Mouse (Mus musculus) forebrain, embryonic 14.5 days (tissue): Measurements from ENCODE around the gene Mpp4. TPM values are rescaled to one million over a fixed set of nuclear protein-coding genes. Genes with fewer than 3 reads are reported as not detected.

Experiments used
- ATAC-seq: fragments of 200-750 bp; cut with Nextera tagmentation; 2 replicates; pipeline ENCODE4 v1.8.0; 2017; ENCODE audit warnings: mild to moderate bottlenecking, moderate library complexity
- DNase-seq: peaks from one replicate; pipeline ENCODE4 v3.0.0-alpha.2; 2015; ENCODE audit warnings: low spot score
- H3K27ac ChIP-seq: fragments of 300-500 bp; sonication (generic); 2 replicates; pipeline ENCODE4 v1.5.1; 2014; ENCODE audit warnings: low read depth, mild to moderate bottlenecking, control low read depth, low read length, moderate library complexity
- H3K27me3 ChIP-seq: fragments of 300-500 bp; sonication (generic); replicated peaks from 2 replicates; pipeline ENCODE4 v1.6.1; 2014; ENCODE audit warnings: low read length, control low read depth, mixed read lengths; ENCODE audit not compliant: control insufficient read depth, insufficient read depth
- H3K36me3 ChIP-seq: fragments of 300-500 bp; sonication (generic); 2 replicates; pipeline ENCODE4 v1.6.1; 2014; ENCODE audit warnings: low read length, control low read depth; ENCODE audit not compliant: control insufficient read depth, insufficient read depth
- H3K4me1 ChIP-seq: fragments of 300-500 bp; sonication (generic); 2 replicates; pipeline ENCODE4 v1.6.1; 2014; ENCODE audit warnings: antibody characterized with exemption, low read length, control low read depth; ENCODE audit not compliant: control insufficient read depth, insufficient read depth
- H3K4me2 ChIP-seq: fragments of 300-500 bp; sonication (generic); 2 replicates; pipeline ENCODE4 v1.6.1; 2014; ENCODE audit warnings: mild to moderate bottlenecking, control low read depth, low read length
- H3K4me3 ChIP-seq: fragments of 300-500 bp; sonication (generic); 2 replicates; pipeline ENCODE4 v1.5.1; 2014; ENCODE audit warnings: low read depth, low read length, control low read depth
- H3K9ac ChIP-seq: fragments of 300-500 bp; sonication (generic); 2 replicates; pipeline ENCODE4 v1.6.1; 2014; ENCODE audit warnings: mild to moderate bottlenecking, low read length, control low read depth, moderate library complexity
- H3K9me3 ChIP-seq: fragments of 300-500 bp; sonication (generic); replicated peaks from 2 replicates; pipeline ENCODE4 v1.6.1; 2016; ENCODE audit warnings: low read length, control low read depth, mixed read lengths; ENCODE audit not compliant: control insufficient read depth
- WGBS: fragments of 180-500 bp; shearing (Covaris S2); extraction: QIAGEN DNeasy Blood & Tissue Kit; methylation state at CpG from one replicate; pipeline ENCODE4 v1.1.7; 2014; 5-methylcytosine and 5-hydroxymethylcytosine counted together
- polyA plus RNA-seq: library from polyadenylated mRNA; unstranded; fragments of >200 nt; fragmentation: Nextera tagmentation; extraction: Ambion mirVana; gene quantifications from 2 replicates; pipeline ENCODE4 v1.2.1, GENCODE M21; 2014

Mpp4 gene
- polyA plus RNA-seq, 1 experiment from 2014 or later, result 0.60 TPM

GRCm38 (mm10) chr1:59194979-59195378 lies 31.8 kb upstream of the Mpp4 start:
- H3K4me1 ChIP-seq, result no peaks in the 10 kb centered on the region
- no peaks in the 10 kb centered on the region for H3K9me3 ChIP-seq
- H3K4me2 ChIP-seq, result no peak overlapping the region
- ATAC-seq (no peak), DNase-seq (no peak)
- no peak overlapping the region for H3K27ac ChIP-seq
- peaks cover 36% of the 10 kb centered on the region; the same call in 1 of the 2 replicates for H3K36me3 ChIP-seq
- no peak overlapping the region for H3K9ac ChIP-seq
- no peak overlapping the region for H3K4me3 ChIP-seq
- WGBS, result 67% methylated on average over 6 of the region's 6 CpGs
- H3K27me3 ChIP-seq, result no peaks in the 10 kb centered on the region

GRCm38 (mm10) chr1:59187786-59188185 lies 24.6 kb upstream of the Mpp4 start:
- Histone ChIP-seq H3K27me3 (no peaks in the 10 kb centered on the region), H3K9ac (no peak overlapping the region), H3K4me1 (no peaks in the 10 kb centered on the region), H3K4me2 (no peak overlapping the region), H3K9me3 (no peaks in the 10 kb centered on the region), H3K27ac (no peak overlapping the region), H3K4me3 (no peak overlapping the region), H3K36me3 (peaks cover 36% of the 10 kb centered on the region)
- ATAC-seq (no peak), DNase-seq (no peak)
- WGBS, result 82% methylated on average over 5 of the region's 5 CpGs

GRCm38 (mm10) chr1:59186317-59186716 lies 23.1 kb upstream of the Mpp4 start:
- DNase-seq (no peak), ATAC-seq (no peak)
- WGBS, result 88% methylated on average over 10 of the region's 10 CpGs
- no peaks in the 10 kb centered on the region for H3K4me1 ChIP-seq
- peaks cover 43% of the 10 kb centered on the region for H3K36me3 ChIP-seq
- no peak overlapping the region for H3K4me3 ChIP-seq
- H3K27ac ChIP-seq, result no peak overlapping the region
- H3K9ac ChIP-seq, result no peak overlapping the region
- no peaks in the 10 kb centered on the region for H3K9me3 ChIP-seq
- no peaks in the 10 kb centered on the region for H3K27me3 ChIP-seq
- no peak overlapping the region for H3K4me2 ChIP-seq

GRCm38 (mm10) chr1:59185410-59185809 lies 22.2 kb upstream of the Mpp4 start:
- DNase-seq, result no peak
- no peak overlapping the region for H3K4me2 ChIP-seq
- no peak overlapping the region for H3K4me3 ChIP-seq
- no peaks in the 10 kb centered on the region for H3K27me3 ChIP-seq
- H3K27ac ChIP-seq, result no peak overlapping the region
- WGBS, result 94% methylated on average over 9 of the region's 9 CpGs
- peaks cover 37% of the 10 kb centered on the region for H3K36me3 ChIP-seq
- no peaks in the 10 kb centered on the region for H3K4me1 ChIP-seq
- H3K9me3 ChIP-seq, result no peaks in the 10 kb centered on the region
- H3K9ac ChIP-seq, result no peak overlapping the region
- no peak for ATAC-seq

- Histone ChIP-seq H3K9me3 (no peaks in the 10 kb centered on the region), H3K9ac (no peak overlapping the region), H3K4me1 (no peaks in the 10 kb centered on the region), H3K27ac (no peak overlapping the region), H3K27me3 (no peaks in the 10 kb centered on the region), H3K4me2 (no peak overlapping the region), H3K36me3 (peaks cover 50% of the 10 kb centered on the region), H3K4me3 (no peak overlapping the region)
- DNase-seq (no peak), ATAC-seq (no peak)
- 95% methylated on average over 4 of the region's 4 CpGs for WGBS
Observed at GRCm38 (mm10) chr1:59183045-59183444, 19.9 kb upstream of the Mpp4 start.

GRCm38 (mm10) chr1:59182373-59182772 lies 19.2 kb upstream of the Mpp4 start:
- no peak overlapping the region for H3K27ac ChIP-seq
- no peak overlapping the region for H3K4me3 ChIP-seq
- no peak overlapping the region for H3K4me2 ChIP-seq
- no peaks in the 10 kb centered on the region for H3K4me1 ChIP-seq
- H3K36me3 ChIP-seq, result peaks cover 55% of the 10 kb centered on the region
- no peaks in the 10 kb centered on the region for H3K9me3 ChIP-seq
- no peak overlapping the region for H3K9ac ChIP-seq
- ATAC-seq (no peak), DNase-seq (no peak)
- 96% methylated on average over 2 of the region's 2 CpGs for WGBS
- no peaks in the 10 kb centered on the region for H3K27me3 ChIP-seq

- H3K27me3 ChIP-seq, result no peaks in the 10 kb centered on the region
- no peak for DNase-seq
- WGBS, result 92% methylated on average over 3 of the region's 3 CpGs
- no peaks in the 10 kb centered on the region for H3K9me3 ChIP-seq
- H3K4me2 ChIP-seq, result no peak overlapping the region
- no peaks in the 10 kb centered on the region for H3K4me1 ChIP-seq
- ATAC-seq, result no peak
- no peak overlapping the region for H3K27ac ChIP-seq
- peaks cover 49% of the 10 kb centered on the region for H3K36me3 ChIP-seq
- no peak overlapping the region for H3K4me3 ChIP-seq
- H3K9ac ChIP-seq, result no peak overlapping the region
Observed at GRCm38 (mm10) chr1:59180003-59180402, 16.8 kb upstream of the Mpp4 start.

- 94% methylated on average over 10 of the region's 10 CpGs for WGBS
- Histone ChIP-seq H3K9me3 (no peaks in the 10 kb centered on the region), H3K4me1 (no peaks in the 10 kb centered on the region), H3K4me2 (no peak overlapping the region), H3K36me3 (peaks cover 48% of the 10 kb centered on the region), H3K27ac (no peak overlapping the region), H3K4me3 (no peak overlapping the region), H3K9ac (no peak overlapping the region), H3K27me3 (no peaks in the 10 kb centered on the region)
- DNase-seq (no peak), ATAC-seq (no peak)
Observed at GRCm38 (mm10) chr1:59178401-59178800, 15.2 kb upstream of the Mpp4 start.

- 83% methylated on average over 10 of the region's 10 CpGs for WGBS
- ATAC-seq (no peak), DNase-seq (no peak)
- Histone ChIP-seq H3K4me1 (no peaks in the 10 kb centered on the region), H3K9me3 (no peaks in the 10 kb centered on the region), H3K4me3 (no peak overlapping the region), H3K4me2 (no peak overlapping the region), H3K27ac (no peak overlapping the region), H3K9ac (no peak overlapping the region), H3K27me3 (no peaks in the 10 kb centered on the region), H3K36me3 (peaks cover 47% of the 10 kb centered on the region)
Observed at GRCm38 (mm10) chr1:59174514-59175373, 11.6 kb upstream of the Mpp4 start.
